Mouse (Mus musculus) kidney, adult 2 months (tissue): ENCODE data around the gene Ppie. TPM values are rescaled to one million over a fixed set of nuclear protein-coding genes. Genes with fewer than 3 reads are reported as not detected.

Source experiments
- DNase-seq: peaks from one replicate; pipeline ENCODE4 v3.0.0; 2021
- H3K27ac ChIP-seq: fragments of 200-500 bp; 2 replicates; pipeline ENCODE4 v1.5.1; 2012; ENCODE audit warnings: low read depth, low read length, control low read depth, inconsistent platforms; ENCODE audit not compliant: insufficient read depth
- H3K27me3 ChIP-seq: fragments of 200-500 bp; replicated peaks from 2 replicates; pipeline ENCODE4 v1.6.1; 2012; ENCODE audit warnings: mild to moderate bottlenecking, moderate library complexity, low read length, inconsistent platforms; ENCODE audit not compliant: control insufficient read depth, insufficient read depth
- H3K36me3 ChIP-seq: fragments of 200-500 bp; 2 replicates; pipeline ENCODE4 v1.6.1; 2012; ENCODE audit warnings: mild to moderate bottlenecking, moderate library complexity, low read length, inconsistent platforms; ENCODE audit not compliant: control insufficient read depth, insufficient read depth
- H3K4me1 ChIP-seq: fragments of 200-500 bp; 2 replicates; pipeline ENCODE4 v1.6.1; 2011; ENCODE audit warnings: low read length; ENCODE audit not compliant: control insufficient read depth, insufficient read depth
- H3K4me3 ChIP-seq: fragments of 200-500 bp; 2 replicates; pipeline ENCODE4 v1.5.1; 2011; ENCODE audit warnings: mild to moderate bottlenecking, low read depth, low read length, control low read depth; ENCODE audit not compliant: insufficient read depth
- CTCF ChIP-seq: fragments of 200-500 bp; conservative IDR thresholded peaks from 2 replicates; pipeline ENCODE4 v1.5.1; 2011; ENCODE audit warnings: low read depth, mild to moderate bottlenecking, control low read depth, low read length, moderate library complexity, mixed read lengths; ENCODE audit not compliant: insufficient read depth, insufficient read length
- POLR2A ChIP-seq: fragments of 200-500 bp; IDR thresholded peaks from one replicate; pipeline ENCODE4 v1.6.1; 2011; ENCODE audit warnings: low read depth, low read length, control low read depth
- WGBS: fragments of 180-500 bp; shearing (Covaris S2); methylation state at CpG from one replicate; pipeline ENCODE4 v1.1.7; 2018; 5-methylcytosine and 5-hydroxymethylcytosine counted together
- polyA plus RNA-seq: library from polyadenylated mRNA; depleted of rRNA; stranded (reverse); fragments of >200 nt; gene quantifications from 2 replicates; pipeline ENCODE4 v1.2.3, GENCODE M21; 2012; rRNA removed

Gene Ppie
- polyA plus RNA-seq, 1 experiment, result 17.3 TPM

- peak; percentile 64 for DNase-seq
- H3K4me1 ChIP-seq, result no peaks in the 10 kb centered on the region
- TF ChIP-seq CTCF (peak; percentile 87), POLR2A (no peak)
- H3K27ac ChIP-seq, result no peak overlapping the region
- 78% methylated on average over 20 of the region's 20 CpGs for WGBS
- H3K27me3 ChIP-seq, result no peaks in the 10 kb centered on the region
- H3K36me3 ChIP-seq, result no peaks in the 10 kb centered on the region
- H3K4me3 ChIP-seq, result no peak overlapping the region
These were observed 57.2 kb downstream of the Ppie start for GRCm38 (mm10) chr4:123082283-123083163.

- 39% methylated on average over 13 of the region's 13 CpGs for WGBS
- TF ChIP-seq CTCF (no peak), POLR2A (no peak)
- Histone ChIP-seq H3K27ac (no peak overlapping the region), H3K4me1 (no peaks in the 10 kb centered on the region), H3K36me3 (no peaks in the 10 kb centered on the region), H3K27me3 (no peaks in the 10 kb centered on the region), H3K4me3 (no peak overlapping the region)
- peak; percentile 38 for DNase-seq
These were observed 59.0 kb downstream of the Ppie start for GRCm38 (mm10) chr4:123080791-123081190.

GRCm38 (mm10) chr4:123078231-123078630, 61.5 kb downstream of the Ppie start:
- no peaks in the 10 kb centered on the region for H3K27me3 ChIP-seq
- TF ChIP-seq POLR2A, result no peak
- no peak for TF ChIP-seq CTCF
- H3K4me3 ChIP-seq, result no peak overlapping the region
- no peak for DNase-seq
- H3K36me3 ChIP-seq, result no peaks in the 10 kb centered on the region
- no peaks in the 10 kb centered on the region for H3K4me1 ChIP-seq
- 85% methylated on average over 4 of the region's 4 CpGs for WGBS
- H3K27ac ChIP-seq, result no peak overlapping the region

Other genes with a start within 250 kb of the Ppie start
- 27.6 and 43.9 TPM in 2 replicates for gene Mfsd2a, start 178.8 kb downstream of the Ppie start, polyA plus RNA-seq
- gene Mycl, start 144.3 kb downstream of the Ppie start, polyA plus RNA-seq, result 1.5 and 1.6 TPM in 2 replicates
- gene Trit1, start 123.4 kb downstream of the Ppie start, polyA plus RNA-seq, result 4.7 and 5.1 TPM in 2 replicates
- 0.03 and 0.14 TPM in 2 replicates for gene Bmp8b, start 34.8 kb downstream of the Ppie start, polyA plus RNA-seq
- gene Oxct2b, start 23.7 kb downstream of the Ppie start, polyA plus RNA-seq, result 0.11 TPM in 1 of 2 replicates, not detected in the other
- 0.75 and 0.83 TPM in 2 replicates for gene Hpcal4, start 43.3 kb upstream of the Ppie start, polyA plus RNA-seq
- gene Nt5c1a, start 61.6 kb upstream of the Ppie start, polyA plus RNA-seq, result 0.91 and 0.94 TPM in 2 replicates
- 3.5 and 4.1 TPM in 2 replicates for gene Heyl, start 93.6 kb upstream of the Ppie start, polyA plus RNA-seq
- 57.8 and 67.1 TPM in 2 replicates for gene Pabpc4, start 122.4 kb upstream of the Ppie start, polyA plus RNA-seq
- gene Oxct2a, start 183.7 kb upstream of the Ppie start, polyA plus RNA-seq, result 0.11 and 0.30 TPM in 2 replicates
- gene Bmp8a, start 203.3 kb upstream of the Ppie start, polyA plus RNA-seq, result 1.5 and 2.9 TPM in 2 replicates